Mouse (Mus musculus): ENCODE data around the gene Olfr1312.
"Not testable (repeated sequence)": the region's sequence is repeated elsewhere in the genome, so short reads cannot be mapped to it uniquely, and the experiment has no call there.

Gene Olfr1312

GRCm38 (mm10) chr2:112050138-112050537 lies at the start of gene Olfr1312:
Olfr1312 (minus strand) TSS chr2:112050238.
- DNase-seq (ENCODE audit: low spot score), result no peak

- no peak for DNase-seq (ENCODE audit: low spot score)
Observed at GRCm38 (mm10) chr2:112096681-112097080, 46.6 kb upstream of the Olfr1312 start, which contains the start of gene Olfr1314. Olfr1314 (minus strand) TSS chr2:112096781.

GRCm38 (mm10) chr2:112077743-112078142 lies 27.7 kb upstream of the Olfr1312 start, which contains the start of gene Olfr1313:
Olfr1313 (minus strand) TSS chr2:112077843.
- DNase-seq (ENCODE audit: low spot score), result no peak

- not testable (repeated sequence) for DNase-seq (ENCODE audit: low spot score)
Observed at GRCm38 (mm10) chr2:112026971-112027370, 23.1 kb downstream of the Olfr1312 start.

- DNase-seq (ENCODE audit: low spot score), result no peak
Observed at GRCm38 (mm10) chr2:112024312-112024711, 25.7 kb downstream of the Olfr1312 start, which contains the start of gene Olfr1311. Olfr1311 (minus strand) TSS chr2:112024412.

- DNase-seq (ENCODE audit: low spot score), result no peak
Observed at GRCm38 (mm10) chr2:112014900-112015299, 35.1 kb downstream of the Olfr1312 start.

- no peak for DNase-seq (ENCODE audit: low spot score)
Observed at GRCm38 (mm10) chr2:112012608-112013007, 37.4 kb downstream of the Olfr1312 start, which contains the start of gene Olfr1310. Olfr1310 (minus strand) TSS chr2:112012708.

- no peak for DNase-seq (ENCODE audit: low spot score)
Observed at GRCm38 (mm10) chr2:111990181-111990580, 59.9 kb downstream of the Olfr1312 start, which contains the start of gene Olfr1309. Olfr1309 (minus strand) TSS chr2:111990281.
